Mouse (Mus musculus): ENCODE measurements around the gene Stat5a.

GRCm38 (mm10) chr11:100824496-100824895, 34.7 kb upstream of the Stat5a start:
- TF ChIP-seq POLR2A (IDR thresholded peaks at IDR 0.05; ENCODE audit: borderline replicate concordance, extremely low read depth, insufficient read depth, insufficient read length, poor library complexity, severe bottlenecking) (no peak), CTCF (IDR thresholded peaks at IDR 0.05; ENCODE audit: borderline replicate concordance, extremely low read depth, insufficient read depth, insufficient read length) (no peak)

All from brain, embryonic 14.5 days (tissue).